Mouse (Mus musculus): ENCODE results near the gene Gm4981. TPM values are rescaled to one million over a fixed set of nuclear protein-coding genes. Genes with fewer than 3 reads are reported as not detected.
"Not testable (repeated sequence)": the region's sequence is repeated elsewhere in the genome, so short reads cannot be mapped to it uniquely, and the experiment has no call there.

The Gm4981 gene
- total and polyA plus RNA-seq, 3 experiments: not detected

GRCm38 (mm10) chr10:58233054-58233739, 3.3 kb downstream of the Gm4981 start:
- not testable (repeated sequence) for H3K27ac ChIP-seq (ENCODE audit: control insufficient read depth, low read depth, low read length); DNase-seq (ENCODE audit: low read depth, low spot score); H3K4me3 ChIP-seq (ENCODE audit: control insufficient read depth in 1 of 2, insufficient read depth in 1 of 2, low read depth in 2 of 2, low read length in 2 of 2); H3K4me1 ChIP-seq (ENCODE audit: control insufficient read depth in 1 of 2, insufficient read depth in 2 of 2, low read length in 2 of 2); H3K79me2 ChIP-seq (ENCODE audit: control insufficient read depth, insufficient read depth, low read length, poor library complexity); H3K9ac ChIP-seq (ENCODE audit: control insufficient read depth, low read depth, low read length, poor library complexity, severe bottlenecking); H3K27me3 ChIP-seq (ENCODE audit: control insufficient read depth in 1 of 2, insufficient read depth in 2 of 2, low read length in 2 of 2); H3K36me3 ChIP-seq (ENCODE audit: control insufficient read depth in 1 of 2, insufficient read depth in 2 of 2, low read length in 2 of 2); H3K9me3 ChIP-seq (replicated peaks; ENCODE audit: insufficient read depth, low read length)

DNA sequence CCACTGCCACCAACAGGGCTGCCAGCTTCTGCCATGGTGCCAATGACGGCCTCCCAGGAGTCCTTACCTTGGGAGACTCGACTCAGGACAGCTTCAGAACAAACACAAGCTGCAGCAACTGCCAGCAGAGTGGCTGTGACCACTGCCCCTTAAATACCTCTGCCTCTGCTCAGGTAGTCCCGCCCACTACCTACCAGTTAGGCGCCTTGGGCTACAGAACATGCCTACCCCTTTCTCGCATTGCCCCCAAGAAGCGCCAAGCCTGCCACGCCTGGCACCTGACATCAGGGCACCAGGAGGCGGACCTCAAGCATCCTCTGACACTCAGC, 3.9 kb downstream of the Gm4981 start, which contains the start of gene Duxf3:
TSS of gene Duxf3 (minus strand) at position 35 of the 329 bp plus-strand sequence.
- not testable (repeated sequence) for H3K36me3 ChIP-seq (ENCODE audit: control insufficient read depth in 1 of 2, insufficient read depth in 2 of 2, low read length in 2 of 2); H3K4me3 ChIP-seq (ENCODE audit: control insufficient read depth in 1 of 2, insufficient read depth in 1 of 2, low read depth in 2 of 2, low read length in 2 of 2); H3K9ac ChIP-seq (ENCODE audit: control insufficient read depth, low read depth, low read length, poor library complexity, severe bottlenecking); H3K79me2 ChIP-seq (ENCODE audit: control insufficient read depth, insufficient read depth, low read length, poor library complexity); H3K9me3 ChIP-seq (replicated peaks; ENCODE audit: insufficient read depth, low read length); H3K27me3 ChIP-seq (ENCODE audit: control insufficient read depth in 1 of 2, insufficient read depth in 2 of 2, low read length in 2 of 2); H3K27ac ChIP-seq (ENCODE audit: control insufficient read depth, low read depth, low read length); DNase-seq (ENCODE audit: low read depth, low spot score); H3K4me1 ChIP-seq (ENCODE audit: control insufficient read depth in 1 of 2, insufficient read depth in 2 of 2, low read length in 2 of 2)

GRCm38 (mm10) chr10:58231779-58232640, 4.5 kb downstream of the Gm4981 start:
- H3K79me2 ChIP-seq (ENCODE audit: control insufficient read depth, insufficient read depth, low read length, poor library complexity); H3K27me3 ChIP-seq (ENCODE audit: control insufficient read depth in 1 of 2, insufficient read depth in 2 of 2, low read length in 2 of 2); H3K4me1 ChIP-seq (ENCODE audit: control insufficient read depth in 1 of 2, insufficient read depth in 2 of 2, low read length in 2 of 2); H3K27ac ChIP-seq (ENCODE audit: control insufficient read depth, low read depth, low read length); H3K9me3 ChIP-seq (replicated peaks; ENCODE audit: insufficient read depth, low read length); H3K36me3 ChIP-seq (ENCODE audit: control insufficient read depth in 1 of 2, insufficient read depth in 2 of 2, low read length in 2 of 2); H3K4me3 ChIP-seq (ENCODE audit: control insufficient read depth in 1 of 2, insufficient read depth in 1 of 2, low read depth in 2 of 2, low read length in 2 of 2); H3K9ac ChIP-seq (ENCODE audit: control insufficient read depth, low read depth, low read length, poor library complexity, severe bottlenecking): not testable (repeated sequence)
- DNase-seq (ENCODE audit: low read depth, low spot score): peak; percentile 30

- DNase-seq (ENCODE audit: low read depth, low spot score); H3K4me3 ChIP-seq (ENCODE audit: control insufficient read depth in 1 of 2, insufficient read depth in 1 of 2, low read depth in 2 of 2, low read length in 2 of 2); H3K36me3 ChIP-seq (ENCODE audit: control insufficient read depth in 1 of 2, insufficient read depth in 2 of 2, low read length in 2 of 2); H3K79me2 ChIP-seq (ENCODE audit: control insufficient read depth, insufficient read depth, low read length, poor library complexity); H3K4me1 ChIP-seq (ENCODE audit: control insufficient read depth in 1 of 2, insufficient read depth in 2 of 2, low read length in 2 of 2); H3K27me3 ChIP-seq (ENCODE audit: control insufficient read depth in 1 of 2, insufficient read depth in 2 of 2, low read length in 2 of 2); H3K27ac ChIP-seq (ENCODE audit: control insufficient read depth, low read depth, low read length); H3K9me3 ChIP-seq (replicated peaks; ENCODE audit: insufficient read depth, low read length); H3K9ac ChIP-seq (ENCODE audit: control insufficient read depth, low read depth, low read length, poor library complexity, severe bottlenecking): not testable (repeated sequence)
Measured at GRCm38 (mm10) chr10:58231088-58231487, 5.4 kb downstream of the Gm4981 start.

- not testable (repeated sequence) for H3K9me3 ChIP-seq (replicated peaks; ENCODE audit: insufficient read depth, low read length); H3K4me1 ChIP-seq (ENCODE audit: control insufficient read depth in 1 of 2, insufficient read depth in 2 of 2, low read length in 2 of 2); H3K27ac ChIP-seq (ENCODE audit: control insufficient read depth, low read depth, low read length); DNase-seq (ENCODE audit: low read depth, low spot score); H3K4me3 ChIP-seq (ENCODE audit: control insufficient read depth in 1 of 2, insufficient read depth in 1 of 2, low read depth in 2 of 2, low read length in 2 of 2); H3K79me2 ChIP-seq (ENCODE audit: control insufficient read depth, insufficient read depth, low read length, poor library complexity); H3K36me3 ChIP-seq (ENCODE audit: control insufficient read depth in 1 of 2, insufficient read depth in 2 of 2, low read length in 2 of 2); H3K9ac ChIP-seq (ENCODE audit: control insufficient read depth, low read depth, low read length, poor library complexity, severe bottlenecking); H3K27me3 ChIP-seq (ENCODE audit: control insufficient read depth in 1 of 2, insufficient read depth in 2 of 2, low read length in 2 of 2)
Measured at GRCm38 (mm10) chr10:58230021-58230420, 6.5 kb downstream of the Gm4981 start.

- not testable (repeated sequence) for H3K27ac ChIP-seq (ENCODE audit: control insufficient read depth, low read depth, low read length); H3K4me3 ChIP-seq (ENCODE audit: control insufficient read depth in 1 of 2, insufficient read depth in 1 of 2, low read depth in 2 of 2, low read length in 2 of 2); H3K4me1 ChIP-seq (ENCODE audit: control insufficient read depth in 1 of 2, insufficient read depth in 2 of 2, low read length in 2 of 2); H3K27me3 ChIP-seq (ENCODE audit: control insufficient read depth in 1 of 2, insufficient read depth in 2 of 2, low read length in 2 of 2); H3K9me3 ChIP-seq (replicated peaks; ENCODE audit: insufficient read depth, low read length); H3K9ac ChIP-seq (ENCODE audit: control insufficient read depth, low read depth, low read length, poor library complexity, severe bottlenecking); DNase-seq (ENCODE audit: low read depth, low spot score); H3K79me2 ChIP-seq (ENCODE audit: control insufficient read depth, insufficient read depth, low read length, poor library complexity); H3K36me3 ChIP-seq (ENCODE audit: control insufficient read depth in 1 of 2, insufficient read depth in 2 of 2, low read length in 2 of 2)
Measured at GRCm38 (mm10) chr10:58227798-58228197, 8.7 kb downstream of the Gm4981 start.

DNA sequence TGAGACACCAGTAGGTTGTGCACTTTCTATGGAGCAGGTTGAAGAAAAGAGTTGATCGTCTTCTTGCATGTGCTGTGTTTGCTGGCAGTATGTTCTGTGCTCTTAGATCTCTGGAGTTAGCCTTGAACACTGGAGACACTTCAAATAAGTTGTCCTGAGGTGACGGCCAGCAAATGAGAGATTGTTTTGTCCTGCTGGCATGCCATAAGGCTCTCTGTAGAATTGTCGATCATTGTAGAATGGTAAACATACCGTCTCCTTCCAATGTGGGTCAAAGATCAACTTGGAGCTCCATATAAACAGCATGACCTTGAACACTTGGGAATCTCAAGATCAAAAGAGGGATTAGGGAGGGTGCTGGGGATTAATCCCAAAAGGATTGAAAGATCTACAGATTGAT, 10.1 kb downstream of the Gm4981 start:
- not testable (repeated sequence) for H3K27me3 ChIP-seq (ENCODE audit: control insufficient read depth in 1 of 2, insufficient read depth in 2 of 2, low read length in 2 of 2); H3K9me3 ChIP-seq (replicated peaks; ENCODE audit: insufficient read depth, low read length); H3K4me3 ChIP-seq (ENCODE audit: control insufficient read depth in 1 of 2, insufficient read depth in 1 of 2, low read depth in 2 of 2, low read length in 2 of 2); H3K9ac ChIP-seq (ENCODE audit: control insufficient read depth, low read depth, low read length, poor library complexity, severe bottlenecking); H3K36me3 ChIP-seq (ENCODE audit: control insufficient read depth in 1 of 2, insufficient read depth in 2 of 2, low read length in 2 of 2); H3K4me1 ChIP-seq (ENCODE audit: control insufficient read depth in 1 of 2, insufficient read depth in 2 of 2, low read length in 2 of 2); H3K79me2 ChIP-seq (ENCODE audit: control insufficient read depth, insufficient read depth, low read length, poor library complexity); H3K27ac ChIP-seq (ENCODE audit: control insufficient read depth, low read depth, low read length)
- peak; percentile 29 for DNase-seq (ENCODE audit: low read depth, low spot score)
